Mouse (Mus musculus) MN1 (cell line): ENCODE measurements at regions not wholly inside any gene's neighbourhood (a gene's known extent, or its start where the extent isn't known, plus 50 kb on each side); places are given as distances from the start of the nearest gene placed in this dataset.

Source experiments
- DNase-seq: peaks from one replicate; pipeline ENCODE4 v3.0.0-alpha.2; 2016; ENCODE audit warnings: low spot score

DNA sequence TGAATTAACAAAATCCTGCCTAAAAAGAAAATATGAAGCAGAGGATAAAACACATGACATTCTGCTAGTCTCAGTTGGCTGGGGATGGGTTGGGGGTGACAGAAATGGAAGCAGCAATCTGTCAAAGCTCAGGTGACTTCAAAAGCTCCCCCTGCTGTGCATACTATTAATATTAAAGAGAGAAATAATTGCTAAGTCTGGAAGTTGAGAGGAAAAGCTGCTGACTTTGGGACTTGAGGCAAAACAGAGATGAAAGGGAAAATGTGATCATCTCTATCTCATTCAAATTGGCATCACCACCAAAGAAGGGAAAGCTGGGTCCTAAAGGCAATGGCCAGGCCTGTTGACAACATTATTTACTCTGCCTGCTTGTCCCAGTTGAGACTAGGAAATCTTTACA lies 90.8 kb downstream of the Rpe65 start:
- DNase-seq, result no peak

DNA sequence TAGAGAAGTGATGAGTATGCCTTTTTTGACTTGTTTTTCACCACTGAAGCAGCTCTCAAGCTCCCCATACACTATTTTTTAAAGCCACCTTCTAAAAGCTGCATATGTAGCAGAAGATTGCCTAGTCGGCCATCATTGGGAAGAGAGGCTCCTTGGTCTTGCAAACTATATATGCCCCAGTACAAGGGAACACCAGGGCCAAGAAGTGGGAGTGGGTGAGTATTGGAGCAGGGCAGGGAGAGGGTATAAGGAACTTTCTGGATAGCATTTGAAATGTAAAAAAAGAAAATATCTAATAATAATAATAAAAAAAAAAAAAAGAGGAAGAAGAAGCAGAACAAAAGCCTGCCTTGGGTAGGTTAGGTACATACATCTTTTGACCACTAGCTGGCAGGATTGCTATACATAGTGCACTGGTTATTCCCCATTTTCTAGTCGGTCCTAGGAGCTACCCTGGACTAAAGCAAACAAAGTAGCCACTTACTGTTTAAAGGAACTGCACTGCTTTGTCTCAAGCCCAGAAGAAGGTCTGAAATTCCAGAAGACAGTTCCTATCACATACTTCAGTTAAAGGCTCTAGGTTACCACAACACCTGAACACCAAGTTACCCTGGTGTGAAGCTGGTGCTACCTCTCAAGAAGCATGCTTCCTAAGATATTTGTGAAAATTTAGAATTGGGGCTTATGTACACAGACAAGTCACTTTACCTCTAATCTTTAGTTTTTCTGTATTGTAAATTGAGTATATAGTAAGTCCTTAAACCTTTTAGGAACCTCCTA lies 114.9 kb upstream of the Wls start:
- peak; percentile 9 for DNase-seq

DNA sequence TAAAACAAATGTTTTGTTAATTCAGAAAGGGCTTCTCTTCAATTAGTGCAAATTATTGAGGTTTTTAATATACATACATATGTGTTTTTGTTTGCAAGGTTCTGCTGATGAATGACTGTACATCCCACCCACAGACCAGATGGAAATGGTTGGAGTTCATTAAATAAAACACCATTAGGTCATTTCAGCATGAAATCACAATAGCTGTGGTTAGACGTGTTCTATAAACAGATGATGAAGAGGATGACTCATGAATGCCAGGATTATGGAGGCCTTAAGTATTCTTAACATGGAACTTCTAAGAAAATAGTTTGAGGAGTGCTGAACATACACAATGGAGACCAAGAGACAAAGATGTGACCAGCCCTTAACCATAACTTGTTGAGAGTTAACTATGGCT lies 107.3 kb upstream of the Wls start:
- no peak for DNase-seq

DNA sequence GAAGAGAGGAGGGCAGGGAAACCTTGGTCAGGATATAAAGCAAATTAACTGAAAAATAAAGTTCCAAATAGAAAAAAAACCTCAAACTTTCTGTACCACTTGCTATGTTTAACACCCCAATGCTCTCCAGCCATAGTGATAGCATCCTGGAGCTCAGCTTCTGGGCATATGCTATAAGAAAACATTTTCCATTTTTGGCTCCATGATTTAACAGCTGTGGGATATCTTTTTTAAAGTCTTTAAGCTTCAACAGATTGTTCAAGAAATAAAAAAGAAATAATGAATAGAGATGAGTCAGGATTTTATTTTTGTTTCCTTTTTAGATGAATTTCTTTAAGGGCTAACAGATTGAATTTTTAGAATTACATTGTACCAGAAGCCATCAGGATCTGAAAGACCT lies 106.3 kb upstream of the Wls start:
- no peak for DNase-seq

DNA sequence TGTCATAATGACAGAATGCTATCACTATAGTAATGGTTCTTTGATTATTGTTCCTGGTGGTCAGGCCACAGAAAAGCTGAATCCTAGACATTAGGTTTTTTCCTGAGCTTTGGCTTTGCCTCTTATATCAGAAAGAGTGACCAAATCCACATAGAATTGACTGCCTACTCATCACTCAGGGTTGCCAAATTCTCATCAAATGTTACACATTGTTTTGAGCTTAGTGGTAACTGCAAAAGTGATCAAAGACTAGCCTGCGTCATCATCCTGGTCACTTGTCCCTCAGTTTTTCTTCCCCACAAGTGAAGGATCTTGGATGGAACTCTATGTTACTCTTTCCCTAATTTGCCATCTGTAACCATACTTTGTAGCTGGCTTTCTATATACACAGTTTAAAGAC lies 104.9 kb upstream of the Wls start:
- no peak for DNase-seq

DNA sequence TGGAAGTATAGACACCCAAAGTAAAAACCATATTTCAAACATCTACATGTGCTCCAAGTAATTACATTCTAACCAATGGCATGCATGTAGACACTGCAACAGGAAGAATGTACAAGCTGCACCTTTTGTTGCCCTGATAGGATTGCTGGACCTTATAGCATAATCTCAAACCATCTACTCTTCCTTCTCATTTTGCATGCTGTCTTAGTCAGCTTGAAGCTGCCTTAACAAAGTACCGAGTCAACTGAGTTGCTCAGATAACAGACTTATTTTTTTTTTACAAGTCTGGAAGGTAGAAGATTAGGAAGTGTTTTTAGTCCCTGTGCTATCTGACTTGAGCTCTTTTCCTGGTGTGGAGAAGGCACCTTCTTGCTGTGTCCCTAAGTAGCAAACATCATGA lies 103.4 kb upstream of the Wls start:
- DNase-seq, result no peak

DNA sequence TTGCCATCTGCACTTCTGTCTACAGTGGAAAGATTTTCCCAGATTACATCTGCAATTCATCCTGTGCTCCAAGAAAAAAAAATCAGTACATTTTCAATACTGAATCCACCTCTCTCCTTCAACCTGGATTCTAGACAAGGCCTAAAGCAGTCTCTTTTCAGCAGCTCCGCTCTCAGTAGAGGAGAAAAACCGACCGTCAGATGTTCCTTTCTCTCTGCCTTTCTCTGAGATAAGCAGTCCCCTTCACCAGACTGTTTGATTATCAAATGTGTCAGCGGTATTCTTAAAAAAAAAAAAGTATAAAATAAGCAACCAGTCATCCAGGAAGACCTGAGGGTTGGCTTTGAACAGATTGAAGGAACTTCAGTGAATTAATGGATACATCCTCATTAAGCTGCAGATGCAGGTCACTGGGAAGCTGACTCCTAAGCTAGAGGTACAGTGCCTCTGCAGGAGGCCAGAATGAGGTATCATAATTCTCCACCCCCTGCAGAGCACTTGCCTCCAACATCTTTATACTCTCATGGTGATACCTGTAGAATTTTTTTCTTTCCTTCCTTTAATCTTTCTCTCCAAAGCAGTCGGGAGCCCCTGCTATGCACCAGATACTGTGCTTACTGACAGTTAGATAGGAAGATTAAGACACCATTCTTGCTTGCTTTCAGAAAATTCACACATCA lies 98.7 kb upstream of the Wls start:
- no peak for DNase-seq

DNA sequence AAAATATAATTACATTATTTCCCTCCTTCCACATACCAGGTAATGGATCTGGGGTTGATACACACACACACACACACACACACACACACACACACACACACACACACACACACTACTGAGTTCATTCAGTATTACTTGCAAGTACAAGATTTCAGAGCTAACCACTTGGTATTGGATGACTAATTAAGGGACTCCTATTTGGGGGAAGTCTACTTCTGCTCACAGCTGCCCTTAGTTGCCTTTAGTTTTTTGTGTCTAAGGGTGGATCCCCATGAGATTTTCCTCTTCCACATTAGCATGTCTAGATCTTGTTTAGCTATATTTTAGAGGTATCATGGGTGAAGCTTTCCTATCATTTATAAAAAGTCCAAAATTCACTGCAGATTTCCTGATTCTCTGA lies 97.7 kb upstream of the Wls start:
- no peak for DNase-seq

DNA sequence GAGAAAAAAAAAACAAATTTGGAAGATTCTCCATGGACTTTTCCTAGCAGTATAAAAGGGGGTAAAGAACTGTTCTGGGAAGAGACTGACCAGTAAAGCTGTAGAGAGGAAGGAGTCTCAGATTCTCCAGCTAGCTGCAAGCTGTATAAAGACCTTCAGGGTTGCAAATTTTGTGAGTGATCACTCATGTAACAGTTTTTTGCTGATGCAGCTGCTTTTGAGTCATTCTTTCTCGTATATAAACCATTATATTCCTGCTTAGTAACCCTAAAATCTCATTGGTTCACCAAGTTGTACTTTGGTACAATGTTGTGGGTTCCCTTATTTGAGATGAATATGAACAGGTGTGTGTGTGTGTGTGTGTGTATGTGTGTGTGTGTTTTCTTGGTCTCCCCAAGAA lies 79.7 kb upstream of the Wls start:
- no peak for DNase-seq

DNA sequence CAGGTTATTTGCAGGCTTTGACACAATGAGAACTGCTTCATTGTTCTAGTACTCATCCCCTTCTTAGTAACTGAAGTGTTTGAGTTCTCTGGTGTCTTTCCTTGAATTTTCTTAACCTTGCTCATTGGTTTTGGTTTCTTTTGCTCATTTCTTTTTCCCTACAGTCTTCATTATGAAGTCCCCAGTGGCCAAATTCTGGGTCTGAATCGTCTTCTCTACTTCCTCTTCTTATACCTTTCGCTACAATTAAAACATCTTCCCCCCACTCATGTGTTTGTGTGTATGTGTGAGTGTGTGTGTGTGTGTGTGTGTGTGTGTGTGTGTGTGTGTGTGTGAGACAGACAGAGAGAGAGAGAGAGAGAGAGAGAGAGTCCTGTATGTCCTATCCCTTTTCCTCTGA lies 79.2 kb upstream of the Wls start:
- DNase-seq, result no peak

DNA sequence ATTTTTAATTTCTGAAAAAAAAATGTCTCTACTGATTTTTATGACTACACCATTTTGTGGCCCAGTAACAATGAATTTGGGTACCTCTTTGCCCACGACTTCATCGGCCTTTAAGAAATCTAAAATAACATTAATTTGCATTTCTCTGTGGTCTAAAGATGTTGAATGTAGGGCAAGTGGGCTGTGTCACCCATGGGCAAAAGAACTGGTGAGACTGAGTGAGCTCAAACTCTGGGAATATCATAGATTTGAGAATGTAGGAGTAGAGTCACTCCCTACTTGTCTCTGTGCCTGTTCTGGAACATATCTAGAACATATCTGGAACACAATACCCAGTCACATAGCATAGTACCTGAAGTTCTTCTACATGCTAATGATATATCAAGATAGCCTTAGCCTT lies 78.5 kb upstream of the Wls start:
- no peak for DNase-seq

DNA sequence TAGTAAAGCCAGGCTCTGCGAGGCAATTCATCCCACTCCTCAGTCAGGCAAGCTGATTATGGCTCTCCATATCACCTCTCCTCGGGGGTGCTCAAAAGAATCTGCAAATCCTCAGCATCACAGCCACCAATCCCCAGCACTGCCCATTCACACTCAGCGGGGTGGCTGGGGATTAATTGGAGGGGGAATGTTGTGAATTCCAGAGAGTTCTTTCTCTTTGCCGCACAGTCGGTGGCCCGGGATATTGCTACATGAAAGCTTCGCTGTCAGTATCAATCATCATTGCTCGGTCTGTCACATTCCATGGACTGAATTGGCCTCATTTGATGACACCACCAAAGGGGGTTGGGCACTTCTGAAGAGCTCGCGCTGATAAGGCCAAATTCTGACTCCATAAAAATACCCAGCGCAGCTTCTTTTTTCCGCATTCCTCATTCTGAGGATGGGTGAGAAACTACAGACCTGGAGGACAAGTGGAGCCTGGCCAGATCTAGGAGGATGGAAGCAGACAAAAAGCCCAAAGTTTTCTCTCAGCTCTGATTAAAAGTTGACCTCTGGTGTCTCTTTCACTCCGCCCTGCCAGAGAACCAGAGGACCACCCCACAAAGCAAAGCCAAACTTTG lies 57.1 kb upstream of the Wls start:
- no peak for DNase-seq

DNA sequence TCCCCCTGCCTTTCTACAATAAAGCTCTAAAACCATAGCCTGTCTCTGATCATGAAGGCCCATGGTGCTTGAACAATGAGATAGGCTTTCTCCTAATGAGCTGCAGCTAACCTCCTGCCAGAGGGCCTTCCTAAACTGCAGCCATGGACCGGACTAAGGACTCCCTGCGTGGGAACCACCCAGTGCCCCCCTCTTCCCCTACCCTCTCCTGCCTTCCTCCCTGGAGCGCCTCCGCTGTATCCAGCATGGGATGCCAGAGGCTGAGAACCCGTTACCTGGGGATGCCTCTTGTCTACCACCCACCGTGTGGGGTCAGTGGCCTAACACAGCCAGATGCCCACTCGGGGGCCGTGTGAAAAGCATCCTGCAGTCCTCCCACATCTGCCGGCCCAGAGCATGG lies 51.7 kb upstream of the Wls start:
- no peak for DNase-seq
